Mouse (Mus musculus) spleen, adult 2 months (tissue): ENCODE data around the gene Olfr95.
"Not testable (repeated sequence)": the region's sequence is repeated elsewhere in the genome, so short reads cannot be mapped to it uniquely, and the experiment has no call there.

Source experiments
- CTCF ChIP-seq: fragments of 200-500 bp; IDR thresholded peaks from 2 replicates; pipeline ENCODE4 v1.5.1; 2011; ENCODE audit warnings: mild to moderate bottlenecking, inconsistent platforms; ENCODE audit not compliant: insufficient read depth, insufficient read length, insufficient replicate concordance; ENCODE audit errors: extremely low read depth
- POLR2A ChIP-seq: fragments of 200-500 bp; IDR thresholded peaks from 2 replicates; pipeline ENCODE4 v1.6.1; 2011; ENCODE audit warnings: low read depth, low read length, inconsistent platforms

DNA sequence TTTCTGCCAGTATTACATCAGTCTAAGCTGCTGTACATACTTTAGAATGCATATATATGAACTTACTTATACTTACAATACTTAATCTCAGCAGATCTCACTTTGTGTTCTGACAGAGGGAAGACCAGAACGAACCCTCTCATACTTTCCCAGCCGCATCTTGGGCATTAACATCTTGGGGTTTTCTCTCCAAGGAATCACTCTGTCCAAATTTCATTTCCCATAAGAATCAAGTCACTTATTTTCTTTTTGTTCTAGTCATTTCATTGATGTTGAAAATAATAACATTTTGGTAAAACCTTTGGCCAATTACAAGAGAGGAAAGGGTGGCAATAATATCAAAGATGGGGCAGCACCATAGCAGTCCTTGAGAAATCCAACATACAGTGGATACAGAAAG is 24.3 kb upstream of the Olfr95 start, which contains the start of gene Olfr97:
- TF ChIP-seq CTCF, POLR2A: not testable (repeated sequence)
